Mouse (Mus musculus): ENCODE results near the gene Krt25. TPM values are rescaled to one million over a fixed set of nuclear protein-coding genes. Genes with fewer than 3 reads are reported as not detected.

Gene Krt25
- polyA plus RNA-seq (2012; ENCODE audit: low replicate concordance), result not detected in 2 replicates

DNA sequence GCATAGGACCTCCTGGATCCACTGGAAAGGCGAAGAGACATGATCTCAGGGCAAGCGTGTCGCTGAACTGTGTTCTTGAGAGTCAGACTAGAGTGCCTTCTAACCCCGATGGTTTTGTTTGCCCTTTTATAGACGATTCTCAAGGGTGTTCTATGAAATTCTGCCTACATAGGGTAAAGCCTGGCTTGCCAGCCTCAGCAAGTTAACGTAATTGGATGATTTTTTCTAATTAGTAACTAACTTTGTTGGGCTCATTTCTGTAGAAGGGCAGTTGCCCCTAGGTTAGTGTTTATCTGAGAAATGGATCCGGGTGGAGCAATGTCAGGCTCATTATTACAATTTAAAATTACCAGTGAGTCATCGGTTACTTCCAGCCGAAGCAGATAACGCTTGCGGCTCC lies at the start of gene Krt25:
Krt25 (minus strand) TSS at position 101 of the 400 bp plus-strand sequence.

DNA sequence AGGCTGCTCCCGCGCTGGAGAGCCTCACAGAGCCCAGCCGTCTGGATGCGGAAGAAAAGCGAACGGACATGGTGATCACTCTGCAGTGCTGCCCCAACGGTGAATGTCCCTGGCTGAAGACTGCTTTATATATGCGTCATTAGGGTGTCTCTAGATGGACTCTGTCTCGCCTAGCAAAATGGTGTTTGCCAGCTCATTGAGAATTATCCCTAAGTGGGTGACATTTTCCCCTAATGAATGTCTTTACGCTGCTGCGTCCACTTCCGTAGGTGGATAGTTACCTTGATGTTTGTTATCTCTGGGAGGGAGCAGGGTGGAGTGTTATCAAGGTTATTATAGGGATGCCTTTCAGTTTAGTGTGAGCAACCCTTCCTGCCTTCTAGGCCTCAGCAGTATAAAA lies 28.3 kb upstream of the Krt25 start, which contains the start of gene Krt27:
Krt27 (minus strand) TSS at position 101 of the 400 bp plus-strand sequence.

DNA sequence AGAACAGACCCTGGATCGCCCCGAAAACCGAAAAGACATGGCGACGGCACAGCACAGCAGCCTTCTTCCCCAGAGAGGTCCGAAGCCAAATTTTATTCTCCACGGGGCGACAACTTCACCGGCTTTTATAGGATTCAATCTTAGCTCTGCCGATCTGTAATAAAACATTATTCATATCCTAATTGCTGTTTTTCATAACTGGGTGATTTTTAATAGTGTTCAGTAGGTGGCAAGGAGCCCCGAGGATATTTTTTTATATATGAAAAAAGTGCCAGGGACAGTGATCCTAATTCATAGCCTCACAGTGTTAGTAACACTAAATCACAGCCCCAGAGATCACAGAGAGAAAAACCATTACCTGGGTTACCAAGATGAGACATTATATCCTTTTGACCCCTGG lies 15.1 kb upstream of the Krt25 start, which contains the start of gene Krt26:
Krt26 (minus strand) TSS at position 101 of the 400 bp plus-strand sequence.

DNA sequence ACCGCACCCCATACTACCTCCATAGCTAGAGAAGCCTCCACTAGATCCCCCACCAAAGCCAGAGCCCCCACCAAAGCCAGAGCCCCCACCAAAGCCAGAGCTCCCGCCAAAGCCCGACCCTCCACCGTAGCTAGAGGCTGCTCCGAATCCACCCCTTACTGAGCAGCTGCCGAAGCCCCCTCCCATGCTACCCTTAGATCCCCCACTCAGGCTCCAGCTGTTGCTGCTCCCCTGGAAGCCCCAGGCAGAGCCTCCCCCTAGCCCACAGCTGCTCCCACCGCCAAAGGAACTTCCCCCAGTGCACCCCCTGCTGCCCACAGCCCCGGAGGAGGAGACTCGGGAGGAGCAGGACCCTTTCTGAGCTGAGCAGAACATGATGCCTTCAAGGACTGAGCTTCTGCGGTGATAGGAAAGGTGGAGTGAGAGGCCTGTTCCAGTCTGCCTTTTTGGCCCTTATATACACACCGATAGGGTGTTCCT lies 37.9 kb downstream of the Krt25 start, which contains the start of gene Krt24:
Krt24 (minus strand) TSS at position 430 of the 480 bp plus-strand sequence.

Other genes with a start within 250 kb of the Krt25 start
- gene Tns4, start 233.6 kb downstream of the Krt25 start, polyA plus RNA-seq (2012; ENCODE audit: low replicate concordance), result 0.48 and 1.1 TPM in 2 replicates
- gene Ccr7, start 167.9 kb downstream of the Krt25 start, polyA plus RNA-seq (2012; ENCODE audit: low replicate concordance), result 52.0 and 79.1 TPM in 2 replicates
- gene Smarce1, start 91.9 kb downstream of the Krt25 start, polyA plus RNA-seq (2012; ENCODE audit: low replicate concordance), result 176 and 278 TPM in 2 replicates
- 0.89 and 1.3 TPM in 2 replicates for gene Krt222, start 78.9 kb downstream of the Krt25 start, polyA plus RNA-seq (2012; ENCODE audit: low replicate concordance)
- gene Krt24, start 37.7 kb downstream of the Krt25 start, polyA plus RNA-seq (2012; ENCODE audit: low replicate concordance), result not detected in 2 replicates
- not detected in 2 replicates for gene Krt26, start 15.0 kb upstream of the Krt25 start, polyA plus RNA-seq (2012; ENCODE audit: low replicate concordance)
- gene Krt27, start 28.2 kb upstream of the Krt25 start, polyA plus RNA-seq (2012; ENCODE audit: low replicate concordance), result not detected in 2 replicates
- gene Krt28, start 52.0 kb upstream of the Krt25 start, polyA plus RNA-seq (2012; ENCODE audit: low replicate concordance), result not detected in 2 replicates
- gene Krt10, start 66.4 kb upstream of the Krt25 start, polyA plus RNA-seq (2012; ENCODE audit: low replicate concordance), result 4.0 and 10.0 TPM in 2 replicates
- not detected in 2 replicates for gene Krt12, start 99.3 kb upstream of the Krt25 start, polyA plus RNA-seq (2012; ENCODE audit: low replicate concordance)
- not detected in 2 replicates for gene Krt20, start 115.2 kb upstream of the Krt25 start, polyA plus RNA-seq (2012; ENCODE audit: low replicate concordance)
- gene Krt23, start 170.2 kb upstream of the Krt25 start, polyA plus RNA-seq (2012; ENCODE audit: low replicate concordance), result not detected in 2 replicates
- not detected in 2 replicates for gene Krt39, start 198.4 kb upstream of the Krt25 start, polyA plus RNA-seq (2012; ENCODE audit: low replicate concordance)
- not detected in 2 replicates for gene Krt40, start 220.2 kb upstream of the Krt25 start, polyA plus RNA-seq (2012; ENCODE audit: low replicate concordance)
- gene Krtap3-3, start 227.9 kb upstream of the Krt25 start, polyA plus RNA-seq (2012; ENCODE audit: low replicate concordance), result not detected in 2 replicates
- not detected in 2 replicates for gene Krtap3-2, start 233.9 kb upstream of the Krt25 start, polyA plus RNA-seq (2012; ENCODE audit: low replicate concordance)
- gene Gm11939, start 236.5 kb upstream of the Krt25 start, polyA plus RNA-seq (2012; ENCODE audit: low replicate concordance), result not detected in 2 replicates
- gene Krtap3-1, start 243.7 kb upstream of the Krt25 start, polyA plus RNA-seq (2012; ENCODE audit: low replicate concordance), result not detected in 2 replicates